Mouse (Mus musculus): ENCODE measurements around the gene Ripk3. TPM values are rescaled to one million over a fixed set of nuclear protein-coding genes. Genes with fewer than 3 reads are reported as not detected.

Ripk3 gene
- polyA plus RNA-seq (2015; fragmentation: Nextera tagmentation; extraction: Ambion mirVana): 1.4 and 1.5 TPM in 2 replicates

DNA sequence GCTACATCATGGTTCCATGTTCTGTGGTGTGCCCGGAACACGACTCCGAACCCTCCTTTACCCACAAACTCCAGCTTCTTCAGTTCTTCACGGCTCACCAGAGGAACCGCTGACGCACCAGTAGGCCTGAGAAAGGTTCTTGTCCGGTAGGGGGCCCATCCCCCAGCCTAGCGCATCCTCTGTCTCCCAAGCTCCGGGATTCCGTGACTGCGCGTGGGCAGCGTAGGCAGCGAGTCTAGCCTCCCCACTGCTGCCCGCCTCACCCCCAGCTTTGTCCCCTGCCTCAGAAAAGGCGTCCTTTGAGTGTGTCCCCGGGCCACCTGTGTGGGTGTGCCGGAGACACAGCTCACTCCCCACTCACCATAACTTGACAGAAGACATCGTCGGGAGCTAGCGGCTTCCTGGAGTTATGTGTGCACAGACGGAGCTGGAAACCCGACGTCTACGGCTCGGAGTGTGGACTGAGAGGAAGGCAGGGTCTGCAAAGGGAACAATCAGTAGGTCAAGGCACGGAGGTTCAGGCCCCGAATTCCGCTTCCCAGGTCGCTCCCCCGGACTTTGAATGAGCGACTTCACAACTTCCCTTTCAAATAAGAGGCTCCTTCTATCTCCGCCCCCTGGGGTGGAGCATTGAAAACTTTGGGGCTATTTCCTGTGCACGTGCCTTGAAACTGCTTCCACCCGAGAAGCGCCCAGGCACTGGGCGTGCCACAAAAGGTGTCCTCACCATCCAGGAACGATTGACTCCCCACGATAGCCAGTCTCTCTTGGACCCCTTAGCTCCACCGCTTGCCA, at the start of gene Ripk3:
Gene Ripk3 (minus strand): TSS at position 610 of the 795 bp plus-strand sequence.

DNA sequence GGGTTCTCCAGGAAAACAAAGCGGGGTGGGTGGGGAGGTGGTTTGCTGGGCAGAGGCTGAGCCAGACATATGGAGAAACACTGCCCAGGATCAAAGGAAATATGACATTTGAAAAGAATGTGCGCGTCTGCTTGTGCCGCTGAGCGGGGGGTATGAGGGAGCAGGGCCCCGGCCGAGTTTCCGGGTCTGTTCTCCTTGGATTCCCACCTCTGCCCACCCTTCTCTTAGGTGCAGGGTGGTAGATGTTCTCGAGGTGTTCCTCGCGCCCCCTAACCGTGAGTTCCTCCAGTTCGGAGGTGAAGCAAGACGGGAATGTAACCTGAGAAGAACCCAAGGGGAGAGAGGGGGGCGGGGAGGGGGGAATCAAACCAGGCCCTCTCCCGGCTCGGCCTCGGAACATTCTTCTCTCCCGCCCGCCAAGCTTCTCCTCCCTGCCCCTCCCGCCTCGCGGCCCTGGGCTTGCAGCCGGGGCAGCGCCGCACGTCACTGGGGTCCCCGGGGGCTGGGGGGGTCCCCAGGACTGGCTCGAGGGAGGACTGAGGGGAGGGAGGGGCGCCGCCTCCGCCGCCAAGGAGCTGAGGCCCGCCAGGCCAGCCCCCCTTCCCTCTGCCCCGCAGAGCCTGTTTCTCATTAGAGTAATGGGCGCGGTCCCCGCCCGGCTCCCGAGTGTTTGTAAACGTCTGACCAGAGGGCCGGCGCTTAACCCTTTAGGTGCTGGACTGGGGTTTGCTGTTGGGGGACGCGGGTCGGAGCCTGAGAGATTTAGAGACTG, 34.5 kb upstream of the Ripk3 start, which contains the start of gene Nfatc4:
Gene Nfatc4 (plus strand): TSS at position 154 of the 772 bp plus-strand sequence.

DNA sequence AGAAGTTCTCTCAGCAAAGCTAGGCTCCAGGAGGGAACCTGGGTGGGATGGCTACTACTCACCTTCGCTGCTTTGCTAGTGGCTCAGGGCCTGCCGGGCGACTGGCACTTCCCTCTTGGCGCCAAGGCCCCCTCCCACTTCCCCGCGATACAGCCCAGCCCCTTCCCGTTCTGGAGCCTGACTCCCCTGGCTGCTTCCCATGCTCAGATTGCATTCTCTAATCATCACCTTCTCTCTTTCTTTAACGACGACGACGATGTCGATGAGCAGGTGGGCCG, 4.8 kb downstream of the Ripk3 start, which contains the start of gene Adcy4:
Gene Adcy4 (minus strand): TSS at position 138 of the 278 bp plus-strand sequence.

DNA sequence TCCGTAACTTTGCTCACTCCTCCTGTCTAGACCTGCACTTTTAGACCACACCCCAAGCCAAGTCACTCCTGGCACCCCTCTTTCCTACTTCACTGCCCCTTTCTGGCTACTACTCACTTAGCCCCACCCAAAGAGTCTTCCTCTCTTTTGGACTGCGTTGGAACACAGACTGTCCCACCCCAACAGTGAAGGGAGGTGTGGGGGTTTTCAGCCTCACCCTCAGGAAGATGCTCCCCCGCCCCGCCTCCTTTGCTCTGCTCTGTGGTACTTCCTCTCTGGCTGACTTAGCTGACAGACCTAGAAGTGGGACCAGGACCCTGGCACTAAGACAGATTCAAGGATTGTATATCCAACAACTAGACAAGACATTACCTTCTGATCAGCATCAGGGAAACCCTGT, 23.0 kb downstream of the Ripk3 start, which contains the start of gene Ltb4r1:
Gene Ltb4r1 (plus strand): TSS at position 267 of the 400 bp plus-strand sequence.

DNA sequence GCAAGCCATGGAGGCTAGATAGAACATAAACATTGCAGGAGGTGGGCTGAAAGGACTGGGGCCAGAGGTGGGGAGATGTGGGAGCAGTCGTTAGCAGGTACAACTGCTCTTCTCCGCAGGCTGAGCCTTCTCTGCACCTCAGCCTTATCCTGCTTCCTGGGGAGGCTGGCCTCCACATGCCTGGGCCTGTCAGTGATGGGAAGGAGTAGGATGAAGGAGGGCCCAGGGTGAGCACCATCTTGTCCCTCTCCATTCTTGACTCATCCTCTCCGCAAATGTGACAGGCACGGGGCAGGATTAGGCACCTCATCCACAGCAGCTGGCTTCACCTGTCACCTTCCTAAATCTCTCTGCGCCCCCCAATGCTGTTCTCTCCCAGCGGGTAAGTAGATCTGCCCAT, 27.5 kb downstream of the Ripk3 start, which contains the start of gene Ltb4r2:
Gene Ltb4r2 (plus strand): TSS at position 266 of the 400 bp plus-strand sequence.

DNA sequence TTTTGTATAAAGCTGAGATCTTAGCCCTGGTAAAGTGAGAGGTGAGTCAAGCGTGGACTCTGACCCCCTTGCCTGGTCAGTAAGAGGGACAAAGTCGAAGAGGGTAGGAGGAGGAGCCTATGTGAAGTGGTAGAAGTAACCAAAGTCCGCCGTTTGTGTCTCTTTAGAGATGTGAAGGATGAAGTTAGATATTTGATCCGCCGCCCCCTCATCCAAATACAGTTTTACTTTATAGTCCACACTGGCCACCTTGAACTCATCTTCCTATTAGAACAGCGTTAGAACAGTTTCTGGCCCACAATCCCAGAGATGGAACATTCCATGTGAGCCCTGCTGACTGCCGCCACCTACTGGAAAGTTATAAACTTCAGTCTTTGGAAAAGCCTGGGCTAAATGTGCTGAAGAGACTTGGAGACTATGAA, 30.3 kb downstream of the Ripk3 start, which contains the start of gene Cideb:
Gene Cideb (minus strand): TSS at position 96 of the 422 bp plus-strand sequence.

DNA sequence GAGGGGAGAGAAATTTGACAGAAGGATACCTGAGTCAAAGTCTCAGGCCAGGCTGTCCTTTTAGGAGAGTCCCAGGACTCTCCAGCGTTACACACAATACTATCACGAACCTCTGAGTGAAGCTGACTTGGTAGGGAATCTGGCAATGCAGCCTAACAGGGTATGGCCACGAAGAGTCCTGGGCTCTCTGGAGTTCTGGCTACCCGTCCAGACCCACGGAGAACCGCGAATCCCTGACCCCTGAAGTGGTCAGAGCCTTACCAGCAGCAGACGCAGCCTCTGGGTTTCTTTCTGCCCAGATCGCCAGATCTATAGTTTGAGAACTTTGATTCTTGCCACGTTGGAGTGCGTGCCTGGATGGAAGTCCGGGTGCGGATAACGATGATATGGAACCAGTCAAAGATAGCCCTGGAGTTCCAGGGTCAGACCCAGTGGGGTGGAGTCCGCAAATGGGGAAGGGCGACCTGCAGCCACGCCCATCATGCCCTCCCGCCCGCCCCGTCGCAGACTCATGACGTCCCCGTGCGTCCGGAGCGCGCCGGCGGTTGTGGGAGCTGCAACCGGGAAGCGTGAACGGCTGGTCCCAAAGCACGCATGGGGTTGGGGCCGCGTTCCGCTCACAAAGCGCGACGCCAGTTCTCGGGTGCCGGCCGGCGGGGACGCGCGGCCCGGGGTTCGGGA, 43.3 kb downstream of the Ripk3 start, which contains the start of the genes Dhrs1 and Nop9:
Gene Dhrs1 (minus strand): TSS at position 511 of the 681 bp plus-strand sequence.
Gene Nop9 (plus strand): TSS at position 514 of the 681 bp plus-strand sequence.

Other genes starting within 250 kb of the Ripk3 start
- gene Pck2, start 248.6 kb downstream of the Ripk3 start, polyA plus RNA-seq (2015; fragmentation: Nextera tagmentation; extraction: Ambion mirVana): 28.3 and 29.6 TPM in 2 replicates
- 77.2 and 77.8 TPM in 2 replicates for gene Dcaf11, start 228.9 kb downstream of the Ripk3 start, polyA plus RNA-seq (2015; fragmentation: Nextera tagmentation; extraction: Ambion mirVana)
- 0.83 and 1.1 TPM in 2 replicates for gene A730061H03Rik, start 228.5 kb downstream of the Ripk3 start, polyA plus RNA-seq (2015; fragmentation: Nextera tagmentation; extraction: Ambion mirVana)
- gene Fitm1, start 213.2 kb downstream of the Ripk3 start, polyA plus RNA-seq (2015; fragmentation: Nextera tagmentation; extraction: Ambion mirVana): 0.32 TPM in 1 of 2 replicates, not detected in the other
- gene Psme1, start 210.7 kb downstream of the Ripk3 start, polyA plus RNA-seq (2015; fragmentation: Nextera tagmentation; extraction: Ambion mirVana): 218 and 246 TPM in 2 replicates
- gene Emc9, start 203.6 kb downstream of the Ripk3 start, polyA plus RNA-seq (2015; fragmentation: Nextera tagmentation; extraction: Ambion mirVana): 92.8 and 99.8 TPM in 2 replicates
- gene Psme2, start 197.8 kb downstream of the Ripk3 start, polyA plus RNA-seq (2015; fragmentation: Nextera tagmentation; extraction: Ambion mirVana): 154 and 183 TPM in 2 replicates
- 16.4 and 23.6 TPM in 2 replicates for gene Rnf31, start 197.2 kb downstream of the Ripk3 start, polyA plus RNA-seq (2015; fragmentation: Nextera tagmentation; extraction: Ambion mirVana)
- gene Irf9, start 185.3 kb downstream of the Ripk3 start, polyA plus RNA-seq (2015; fragmentation: Nextera tagmentation; extraction: Ambion mirVana): 10.0 and 13.8 TPM in 2 replicates
- gene Rec8, start 170.8 kb downstream of the Ripk3 start, polyA plus RNA-seq (2015; fragmentation: Nextera tagmentation; extraction: Ambion mirVana): 14.5 and 14.7 TPM in 2 replicates
- 91.3 and 115 TPM in 2 replicates for gene Ipo4, start 152.9 kb downstream of the Ripk3 start, polyA plus RNA-seq (2015; fragmentation: Nextera tagmentation; extraction: Ambion mirVana)
- gene Gm49378, start 151.0 kb downstream of the Ripk3 start, polyA plus RNA-seq (2015; fragmentation: Nextera tagmentation; extraction: Ambion mirVana): 1.4 and 1.9 TPM in 2 replicates
- 56.4 and 60.8 TPM in 2 replicates for gene Tm9sf1, start 145.1 kb downstream of the Ripk3 start, polyA plus RNA-seq (2015; fragmentation: Nextera tagmentation; extraction: Ambion mirVana)
- 0.18 and 0.27 TPM in 2 replicates for gene Tssk4, start 138.7 kb downstream of the Ripk3 start, polyA plus RNA-seq (2015; fragmentation: Nextera tagmentation; extraction: Ambion mirVana)
- gene Mdp1, start 128.4 kb downstream of the Ripk3 start, polyA plus RNA-seq (2015; fragmentation: Nextera tagmentation; extraction: Ambion mirVana): 73.9 and 80.1 TPM in 2 replicates
- 39.0 and 39.8 TPM in 2 replicates for gene Gmpr2, start 116.9 kb downstream of the Ripk3 start, polyA plus RNA-seq (2015; fragmentation: Nextera tagmentation; extraction: Ambion mirVana)
- gene Nedd8, start 116.7 kb downstream of the Ripk3 start, polyA plus RNA-seq (2015; fragmentation: Nextera tagmentation; extraction: Ambion mirVana): 600 and 637 TPM in 2 replicates
- 23.1 and 26.2 TPM in 2 replicates for gene Tinf2, start 107.0 kb downstream of the Ripk3 start, polyA plus RNA-seq (2015; fragmentation: Nextera tagmentation; extraction: Ambion mirVana)
- gene Tgm1, start 74.9 kb downstream of the Ripk3 start, polyA plus RNA-seq (2015; fragmentation: Nextera tagmentation; extraction: Ambion mirVana): 0.19 and 0.46 TPM in 2 replicates
- 51.6 and 55.1 TPM in 2 replicates for gene Rabggta, start 66.6 kb downstream of the Ripk3 start, polyA plus RNA-seq (2015; fragmentation: Nextera tagmentation; extraction: Ambion mirVana)
- gene Dhrs1, start 43.2 kb downstream of the Ripk3 start, polyA plus RNA-seq (2015; fragmentation: Nextera tagmentation; extraction: Ambion mirVana): 98.5 and 99.2 TPM in 2 replicates
- 18.9 and 24.6 TPM in 2 replicates for gene Nop9, start 43.2 kb downstream of the Ripk3 start, polyA plus RNA-seq (2015; fragmentation: Nextera tagmentation; extraction: Ambion mirVana)
- gene Cideb, start 30.4 kb downstream of the Ripk3 start, polyA plus RNA-seq (2015; fragmentation: Nextera tagmentation; extraction: Ambion mirVana): 0.57 and 0.76 TPM in 2 replicates
- 0.50 and 0.74 TPM in 2 replicates for gene Ltb4r2, start 27.4 kb downstream of the Ripk3 start, polyA plus RNA-seq (2015; fragmentation: Nextera tagmentation; extraction: Ambion mirVana)
- 0.38 and 1.1 TPM in 2 replicates for gene Ltb4r1, start 22.9 kb downstream of the Ripk3 start, polyA plus RNA-seq (2015; fragmentation: Nextera tagmentation; extraction: Ambion mirVana)
- 2.4 and 2.6 TPM in 2 replicates for gene Adcy4, start 4.8 kb downstream of the Ripk3 start, polyA plus RNA-seq (2015; fragmentation: Nextera tagmentation; extraction: Ambion mirVana)
- 5.1 and 5.7 TPM in 2 replicates for gene Nfatc4, start 34.3 kb upstream of the Ripk3 start, polyA plus RNA-seq (2015; fragmentation: Nextera tagmentation; extraction: Ambion mirVana)
- gene Nynrin, start 65.1 kb upstream of the Ripk3 start, polyA plus RNA-seq (2015; fragmentation: Nextera tagmentation; extraction: Ambion mirVana): 5.8 and 6.7 TPM in 2 replicates
- 0.68 and 1.0 TPM in 2 replicates for gene Cbln3, start 95.5 kb upstream of the Ripk3 start, polyA plus RNA-seq (2015; fragmentation: Nextera tagmentation; extraction: Ambion mirVana)
- gene Khnyn, start 96.1 kb upstream of the Ripk3 start, polyA plus RNA-seq (2015; fragmentation: Nextera tagmentation; extraction: Ambion mirVana): 6.2 and 7.5 TPM in 2 replicates
- 141 and 152 TPM in 2 replicates for gene Sdr39u1, start 111.4 kb upstream of the Ripk3 start, polyA plus RNA-seq (2015; fragmentation: Nextera tagmentation; extraction: Ambion mirVana)
- gene Cma1, start 155.8 kb upstream of the Ripk3 start, polyA plus RNA-seq (2015; fragmentation: Nextera tagmentation; extraction: Ambion mirVana): 0.43 and 0.57 TPM in 2 replicates
- not detected in 2 replicates for gene Cma2, start 162.1 kb upstream of the Ripk3 start, polyA plus RNA-seq (2015; fragmentation: Nextera tagmentation; extraction: Ambion mirVana)
- not detected in 2 replicates for gene Mcpt1, start 229.1 kb upstream of the Ripk3 start, polyA plus RNA-seq (2015; fragmentation: Nextera tagmentation; extraction: Ambion mirVana)
- gene Mcpt9, start 241.6 kb upstream of the Ripk3 start, polyA plus RNA-seq (2015; fragmentation: Nextera tagmentation; extraction: Ambion mirVana): not detected in 2 replicates

All from neural tube, postnatal 0 days (tissue).